Mouse (Mus musculus) stomach, embryonic 14.5 days (tissue): Measurements from ENCODE around the gene Gm9745. TPM values are rescaled to one million over a fixed set of nuclear protein-coding genes. Genes with fewer than 3 reads are reported as not detected.
"Not testable (repeated sequence)": the region's sequence is repeated elsewhere in the genome, so short reads cannot be mapped to it uniquely, and the experiment has no call there.

Experiments
- ATAC-seq: fragments of 200-750 bp; cut with Nextera tagmentation; 2 replicates; pipeline ENCODE4 v1.8.0; 2017; ENCODE audit warnings: low read depth, moderate TSS enrichment; ENCODE audit not compliant: insufficient number of reproducible peaks, insufficient read depth, low FRiP score
- H3K27ac ChIP-seq: fragments of 300-500 bp; sonication (generic); 2 replicates; pipeline ENCODE4 v1.5.1; 2014; ENCODE audit warnings: mild to moderate bottlenecking, low read length, moderate library complexity, mixed read lengths
- H3K27me3 ChIP-seq: fragments of 300-500 bp; sonication (generic); 2 replicates; pipeline ENCODE4 v1.6.1; 2014; ENCODE audit warnings: low read length, control low read depth, mixed read lengths; ENCODE audit not compliant: control insufficient read depth, insufficient read depth
- H3K36me3 ChIP-seq: fragments of 300-500 bp; sonication (generic); 2 replicates; pipeline ENCODE4 v1.6.1; 2014; ENCODE audit warnings: mild to moderate bottlenecking, control low read depth, low read length, moderate library complexity, mixed read lengths; ENCODE audit not compliant: control insufficient read depth, insufficient read depth
- H3K4me1 ChIP-seq: fragments of 300-500 bp; sonication (generic); 2 replicates; pipeline ENCODE4 v1.6.1; 2014; ENCODE audit warnings: low read length, control low read depth, mixed read lengths; ENCODE audit not compliant: control insufficient read depth, insufficient read depth
- H3K4me2 ChIP-seq: fragments of 300-500 bp; sonication (generic); replicated peaks from 2 replicates; pipeline ENCODE4 v1.6.1; 2014; ENCODE audit warnings: low read depth, low read length, control low read depth
- H3K4me3 ChIP-seq: fragments of 300-500 bp; sonication (generic); 2 replicates; pipeline ENCODE4 v1.5.1; 2014; ENCODE audit warnings: low read depth, low read length, control low read depth
- H3K9ac ChIP-seq: fragments of 300-500 bp; sonication (generic); replicated peaks from 2 replicates; pipeline ENCODE4 v1.6.1; 2014; ENCODE audit warnings: low read depth, mild to moderate bottlenecking, control low read depth, low read length, moderate library complexity, mixed read lengths
- H3K9me3 ChIP-seq: fragments of 300-500 bp; sonication (generic); 2 replicates; pipeline ENCODE4 v1.6.1; 2016; ENCODE audit warnings: low read depth, low read length, control low read depth; ENCODE audit not compliant: control insufficient read depth
- WGBS: fragments of 180-500 bp; shearing (Covaris S2); extraction: QIAGEN DNeasy Blood & Tissue Kit; methylation state at CpG from one replicate; pipeline ENCODE4 v1.1.7; 2014; 5-methylcytosine and 5-hydroxymethylcytosine counted together
- microRNA-seq: library from miRNA; unstranded; fragments of <30 nt; microRNA quantifications from one replicate; pipeline ENCODE4, GENCODE M21; 2016
- polyA plus RNA-seq: library from polyadenylated mRNA; unstranded; fragments of >200 nt; fragmentation: Nextera tagmentation; extraction: Ambion mirVana; gene quantifications from 2 replicates; pipeline ENCODE4 v1.2.1, GENCODE M21; 2014

The Gm9745 gene
- polyA plus RNA-seq, 1 experiment from 2014 or later: not detected

DNA sequence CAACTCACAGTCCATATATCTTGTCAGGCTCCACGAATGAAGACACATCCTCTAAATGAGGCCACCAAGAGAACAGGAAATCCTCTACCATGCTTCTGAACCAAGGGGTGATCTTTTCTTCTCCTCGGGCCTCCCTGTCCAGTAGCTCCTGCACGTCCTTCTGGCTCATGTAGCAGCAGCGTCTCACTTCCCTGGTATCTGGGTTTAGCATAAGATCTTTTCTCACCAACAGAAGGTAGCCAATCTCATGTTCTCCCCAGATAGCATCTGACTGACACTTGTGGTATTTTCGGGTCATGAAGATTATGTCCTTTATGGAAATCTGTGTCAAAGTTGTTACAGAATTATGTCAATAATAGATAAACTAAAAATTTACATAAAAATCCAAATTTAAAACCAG is 6.3 kb downstream of the Gm9745 start:
- ATAC-seq, H3K4me2 ChIP-seq, H3K36me3 ChIP-seq, H3K27me3 ChIP-seq, H3K9me3 ChIP-seq, H3K4me1 ChIP-seq, H3K9ac ChIP-seq, H3K4me3 ChIP-seq, H3K27ac ChIP-seq: not testable (repeated sequence)
- 22% methylated on average over 1 of the region's 5 CpGs for WGBS

DNA sequence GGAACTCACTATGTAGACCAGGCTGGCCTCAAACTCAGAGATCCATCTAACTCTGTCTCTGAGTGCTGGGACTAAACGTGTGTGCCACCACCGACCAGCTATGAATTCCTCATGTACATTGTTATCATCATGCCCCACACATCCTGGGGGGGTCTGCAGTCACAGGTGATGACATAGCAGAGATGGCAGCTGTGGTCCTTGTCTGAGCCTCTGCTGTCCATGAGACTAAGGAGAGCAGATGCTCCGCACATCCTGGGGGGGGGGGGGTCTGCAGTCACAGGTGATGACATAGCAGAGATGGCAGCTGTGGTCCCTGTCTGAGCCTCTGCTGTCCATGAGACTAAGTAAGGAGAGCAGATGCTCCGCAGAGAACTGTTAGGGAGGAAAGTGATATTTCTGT is 6.9 kb downstream of the Gm9745 start:
- H3K27me3 ChIP-seq, ATAC-seq, H3K9me3 ChIP-seq, H3K4me3 ChIP-seq, H3K4me1 ChIP-seq, H3K9ac ChIP-seq, H3K36me3 ChIP-seq, H3K4me2 ChIP-seq, H3K27ac ChIP-seq: not testable (repeated sequence)
- WGBS: 88% methylated on average over 4 of the region's 4 CpGs

DNA sequence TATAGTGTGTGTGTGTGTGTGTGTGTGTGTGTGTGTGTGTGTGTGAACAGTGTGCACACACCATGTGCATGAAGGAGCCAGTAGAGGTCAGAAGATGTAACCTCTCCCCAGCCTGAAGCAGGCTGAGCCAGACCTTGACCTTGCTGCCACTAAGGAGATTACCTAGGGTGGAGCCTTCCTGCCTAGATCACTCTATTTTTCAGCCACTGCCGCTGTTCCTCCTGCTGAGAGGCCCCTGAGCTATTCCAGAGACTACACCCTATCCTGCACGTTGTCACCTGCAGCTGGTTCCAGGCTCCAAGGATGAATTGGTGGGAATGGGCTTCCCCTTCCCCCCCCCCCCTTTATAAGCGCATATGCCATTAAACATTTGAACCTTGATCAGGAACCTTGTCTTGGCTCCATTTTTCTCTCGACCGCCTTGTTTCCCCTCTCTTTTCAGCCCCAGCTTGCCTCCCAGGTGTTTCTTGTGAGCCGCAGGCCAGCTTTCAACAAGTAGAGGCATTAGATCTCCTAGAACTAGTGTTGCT is 10.4 kb downstream of the Gm9745 start:
- 69% methylated on average over 6 of the region's 6 CpGs for WGBS
- not testable (repeated sequence) for H3K27ac ChIP-seq, H3K4me3 ChIP-seq, H3K9me3 ChIP-seq, H3K27me3 ChIP-seq, H3K4me1 ChIP-seq, H3K36me3 ChIP-seq, ATAC-seq, H3K9ac ChIP-seq, H3K4me2 ChIP-seq

DNA sequence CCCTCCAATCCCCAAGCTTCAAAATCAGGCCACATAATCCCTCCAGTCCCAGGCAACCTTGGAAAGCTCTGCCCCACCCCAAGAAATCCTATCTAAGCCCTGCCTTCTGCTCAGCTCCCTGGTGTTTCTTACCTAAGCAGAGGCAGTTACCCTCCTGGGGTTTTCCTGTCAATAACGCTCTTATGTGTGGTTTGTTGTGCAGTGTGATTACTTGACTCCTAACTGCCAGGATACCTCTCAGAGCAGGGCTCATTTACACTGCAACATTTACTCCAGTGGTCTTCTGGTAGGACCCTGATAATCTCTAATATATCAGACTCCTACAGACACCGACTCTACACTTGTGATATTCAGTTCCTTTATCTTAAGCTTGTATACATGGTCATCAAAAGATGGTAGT is 14.5 kb downstream of the Gm9745 start:
- H3K9ac ChIP-seq: no peak overlapping the region
- no peak overlapping the region for H3K4me3 ChIP-seq
- no peaks in the 10 kb centered on the region for H3K27me3 ChIP-seq
- ATAC-seq: no peak
- no peaks in the 10 kb centered on the region for H3K4me1 ChIP-seq
- WGBS: 66% methylated on average over 2 of the region's 2 CpGs
- no peak overlapping the region for H3K27ac ChIP-seq
- H3K36me3 ChIP-seq: no peaks in the 10 kb centered on the region
- no peaks in the 10 kb centered on the region for H3K9me3 ChIP-seq
- H3K4me2 ChIP-seq: no peak overlapping the region

DNA sequence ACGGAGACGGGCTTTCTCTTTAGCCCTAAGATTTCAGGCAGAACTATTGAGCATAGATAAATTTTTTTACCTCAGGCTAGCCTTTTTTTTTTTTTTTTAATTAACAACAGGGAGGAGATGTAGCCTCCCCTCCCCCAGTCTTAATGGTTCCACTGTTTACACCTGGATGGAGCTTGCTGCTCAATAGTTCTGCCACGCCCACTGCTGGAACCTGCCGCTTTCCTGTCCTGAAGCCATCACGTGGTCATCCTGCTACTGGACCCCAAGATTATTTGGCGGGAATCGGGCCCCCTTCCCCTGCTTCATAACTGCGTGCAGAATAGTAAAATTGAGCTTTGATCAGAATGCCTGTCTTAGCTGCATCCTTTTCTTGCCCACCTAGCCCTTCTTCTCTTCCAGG is 34.1 kb downstream of the Gm9745 start:
- not testable (repeated sequence) for H3K36me3 ChIP-seq, ATAC-seq, H3K4me2 ChIP-seq, H3K4me1 ChIP-seq, H3K27ac ChIP-seq, H3K9ac ChIP-seq, H3K4me3 ChIP-seq, H3K27me3 ChIP-seq, H3K9me3 ChIP-seq
- 90% methylated on average over 8 of the region's 8 CpGs for WGBS

DNA sequence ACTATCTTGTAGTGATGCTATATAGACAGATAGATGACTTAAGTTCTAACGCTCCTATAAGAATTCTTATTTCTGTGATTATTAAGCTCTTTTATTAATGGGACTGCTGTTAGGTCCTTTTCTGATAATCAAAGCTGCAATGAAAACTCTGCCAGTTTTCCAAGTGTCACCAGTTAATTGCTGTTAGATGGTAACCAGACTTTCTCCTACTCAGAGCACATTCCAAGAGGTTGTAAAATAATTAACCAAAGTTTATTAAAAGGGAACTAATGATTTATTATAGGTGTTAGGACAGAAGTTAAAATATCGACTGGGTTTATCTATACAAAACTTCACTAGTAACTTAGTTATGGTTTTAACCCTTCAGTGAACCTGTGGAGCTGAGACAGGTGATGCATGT is 42.0 kb downstream of the Gm9745 start:
- not testable (repeated sequence) for H3K4me2 ChIP-seq, H3K9me3 ChIP-seq, H3K27me3 ChIP-seq, ATAC-seq, H3K36me3 ChIP-seq, H3K4me1 ChIP-seq, H3K4me3 ChIP-seq, H3K9ac ChIP-seq, H3K27ac ChIP-seq
- WGBS: 78% methylated on average over 2 of the region's 2 CpGs

Small RNAs within 50 kb of the gene (microRNA-seq; reads per million reads assigned to microRNA genes)
- gene Gm22750: not detected

Other genes with a start within 250 kb of the Gm9745 start
- 26.2 and 26.4 TPM in 2 replicates for gene Wdr37, start 76.3 kb downstream of the Gm9745 start, polyA plus RNA-seq
- gene Idi1, start 62.7 kb downstream of the Gm9745 start, polyA plus RNA-seq: 84.2 and 94.1 TPM in 2 replicates
- gene Idi2, start 4.6 kb upstream of the Gm9745 start, polyA plus RNA-seq: not detected in 2 replicates
- gene Gtpbp4, start 47.9 kb upstream of the Gm9745 start, polyA plus RNA-seq: 85.1 and 85.6 TPM in 2 replicates
- 50.7 and 53.1 TPM in 2 replicates for gene Larp4b, start 145.7 kb upstream of the Gm9745 start, polyA plus RNA-seq